9 mouse cellular contexts compared by ENCODE assay signal in the genomic region with DNA sequence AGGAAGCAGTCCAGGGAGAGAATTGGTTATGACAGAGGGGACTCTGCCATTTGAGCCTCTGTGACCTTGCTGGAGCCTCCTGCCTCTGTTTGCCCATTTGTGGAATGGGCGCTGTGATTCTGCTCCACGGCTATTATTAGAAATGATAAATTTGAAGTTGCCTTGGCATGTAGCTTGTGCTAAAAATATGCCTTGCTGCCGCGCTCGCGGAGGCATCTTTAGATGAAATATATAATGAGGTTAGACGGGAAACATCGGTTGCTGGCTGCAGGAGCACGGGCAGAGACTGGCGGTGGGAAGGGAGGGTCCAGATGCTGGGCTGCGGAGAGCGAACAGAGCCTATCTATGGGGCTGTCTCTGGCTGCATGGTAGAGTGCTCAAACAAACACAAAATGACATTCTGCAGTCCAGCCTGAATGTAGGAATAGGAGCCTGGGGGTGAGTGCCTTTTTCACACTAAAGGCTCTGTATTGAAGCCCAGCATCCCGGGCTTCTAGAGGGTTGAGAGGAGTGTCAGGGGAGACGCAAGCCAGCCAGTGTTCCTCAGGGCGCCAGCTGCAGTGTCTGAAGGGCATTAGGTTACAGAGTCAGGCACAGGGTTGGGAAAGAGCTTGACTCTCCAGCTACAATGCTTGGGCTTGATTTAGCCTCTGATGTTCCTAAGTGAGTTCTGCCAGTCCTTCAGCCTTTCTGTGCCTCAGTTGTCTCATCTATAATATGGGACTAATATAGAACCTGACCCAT.
DNase-seq lines count a peak whose midpoint lies in the region; ATAC-seq and TF ChIP-seq lines count a peak whose summit lies in the region.
"Had no signal": no experiment of that assay in that cellular context is flagged by ENCODE, and none has a peak within 500 bp of the region (broad histone marks: within the 10 kb centered on the region; RNA-seq: fewer than 3 reads in every experiment).

No protein-coding gene starts in this region.

- peak; percentile 48 for ATAC-seq in forebrain, embryonic 16.5 days
- ATAC-seq in forebrain, embryonic 14.5 days: no peak
- ATAC-seq in lung, embryonic 14.5 days (ENCODE audit: insufficient read depth): peak; percentile 64
- ATAC-seq in heart, embryonic 15.5 days (replicated peaks; ENCODE audit: insufficient number of reproducible peaks, insufficient read depth, low FRiP score, low read depth): no peak

- H3K36me3 ChIP-seq in forebrain, embryonic 16.5 days (ENCODE audit: control insufficient read depth, insufficient read depth): no peaks in the 10 kb centered on the region
- H3K36me3 ChIP-seq in forebrain, embryonic 14.5 days (ENCODE audit: control insufficient read depth, insufficient read depth, low read length): no peaks in the 10 kb centered on the region
- H3K36me3 ChIP-seq in lung, embryonic 14.5 days (ENCODE audit: insufficient read depth): no peaks in the 10 kb centered on the region
- H3K36me3 ChIP-seq in heart, embryonic 15.5 days: no peaks in the 10 kb centered on the region
- H3K36me3 ChIP-seq in myocyte (ENCODE audit: control insufficient read depth, insufficient read depth): no peaks in the 10 kb centered on the region
- H3K36me3 ChIP-seq: limb, embryonic 15.5 days had no signal

- no peaks in the 10 kb centered on the region for H3K27me3 ChIP-seq in forebrain, embryonic 16.5 days (replicated peaks; ENCODE audit: control insufficient read depth, insufficient read depth, low read length)
- H3K27me3 ChIP-seq in forebrain, embryonic 14.5 days (replicated peaks; ENCODE audit: control insufficient read depth, insufficient read depth, low read length): no peaks in the 10 kb centered on the region
- H3K27me3 ChIP-seq in lung, embryonic 14.5 days (ENCODE audit: insufficient read depth, low read length): no peaks in the 10 kb centered on the region
- H3K27me3 ChIP-seq in heart, embryonic 15.5 days: no peaks in the 10 kb centered on the region
- H3K27me3 ChIP-seq in myocyte (ENCODE audit: control insufficient read depth, insufficient read depth, insufficient read length): no peaks in the 10 kb centered on the region
- H3K27me3 ChIP-seq: limb, embryonic 15.5 days had no signal

- peak overlapping the region; percentile 42; the same call in 1 of the 2 replicates for H3K27ac ChIP-seq in forebrain, embryonic 16.5 days (ENCODE audit: low read length)
- no peak overlapping the region for H3K27ac ChIP-seq in forebrain, embryonic 14.5 days (ENCODE audit: low read depth, low read length)
- H3K27ac ChIP-seq in lung, embryonic 14.5 days (ENCODE audit: low read depth): no peak overlapping the region
- peak overlapping the region; percentile 73 for H3K27ac ChIP-seq in heart, embryonic 15.5 days
- H3K27ac ChIP-seq: limb, embryonic 15.5 days had no signal

- H3ac ChIP-seq in myocyte (ENCODE audit: control insufficient read depth, insufficient read length): no peak overlapping the region

- TF ChIP-seq POLR2A in myocyte (IDR thresholded peaks at IDR 0.05; ENCODE audit: insufficient read length, low read depth): no peak

- H3K4me1 ChIP-seq in forebrain, embryonic 16.5 days (replicated peaks; ENCODE audit: control insufficient read depth, insufficient read depth, low read length): peaks cover 20% of the 10 kb centered on the region
- H3K4me1 ChIP-seq in forebrain, embryonic 14.5 days (ENCODE audit: control insufficient read depth, insufficient read depth, low read length): peaks cover 17% of the 10 kb centered on the region
- H3K4me1 ChIP-seq in lung, embryonic 14.5 days (ENCODE audit: insufficient read depth): peaks cover 23% of the 10 kb centered on the region
- H3K4me1 ChIP-seq in heart, embryonic 15.5 days (replicated peaks): peaks cover 40% of the 10 kb centered on the region

- H3K4me2 ChIP-seq in forebrain, embryonic 16.5 days (ENCODE audit: low read length): no peak overlapping the region
- H3K4me2 ChIP-seq in forebrain, embryonic 14.5 days (ENCODE audit: low read length): no peak overlapping the region
- H3K4me2 ChIP-seq in lung, embryonic 14.5 days: no peak overlapping the region
- H3K4me2 ChIP-seq in heart, embryonic 15.5 days: peak overlapping the region; percentile 53
- peak overlapping the region; percentile 3 for H3K4me2 ChIP-seq in myocyte (ENCODE audit: low read depth)
- H3K4me2 ChIP-seq: limb, embryonic 15.5 days had no signal

- WGBS in forebrain, embryonic 16.5 days: 60% methylated on average over 15 of the region's 15 CpGs
- 82% methylated on average over 15 of the region's 15 CpGs for WGBS in forebrain, embryonic 14.5 days
- 36% methylated on average over 15 of the region's 15 CpGs for WGBS in lung, embryonic 14.5 days
- 32% methylated on average over 15 of the region's 15 CpGs for WGBS in heart, embryonic 15.5 days

- no peaks in the 10 kb centered on the region for H3K9me3 ChIP-seq in forebrain, embryonic 16.5 days (ENCODE audit: control insufficient read depth, low read length)
- H3K9me3 ChIP-seq in forebrain, embryonic 14.5 days (replicated peaks; ENCODE audit: control insufficient read depth, low read length): no peaks in the 10 kb centered on the region
- H3K9me3 ChIP-seq in lung, embryonic 14.5 days (ENCODE audit: low read depth, low read length): no peaks in the 10 kb centered on the region
- no peaks in the 10 kb centered on the region for H3K9me3 ChIP-seq in heart, embryonic 15.5 days (replicated peaks)
- H3K9me3 ChIP-seq: limb, embryonic 15.5 days had no signal

- no peak overlapping the region for H3K4me3 ChIP-seq in forebrain, embryonic 16.5 days (replicated peaks; ENCODE audit: low read length)
- H3K4me3 ChIP-seq in forebrain, embryonic 14.5 days (ENCODE audit: low read depth, low read length): no peak overlapping the region
- no peak overlapping the region for H3K4me3 ChIP-seq in lung, embryonic 14.5 days (ENCODE audit: low read depth, low read length)
- H3K4me3 ChIP-seq in heart, embryonic 15.5 days: peak overlapping the region; percentile 15; the same call in 1 of the 2 replicates
- no peak overlapping the region for H3K4me3 ChIP-seq in myocyte
- H3K4me3 ChIP-seq: limb, embryonic 15.5 days had no signal

- TF ChIP-seq CTCF in lung, embryonic 14.5 days (IDR thresholded peaks at IDR 0.05; ENCODE audit: low read depth): no peak

- no peaks in the 10 kb centered on the region for H3K79me2 ChIP-seq in myocyte (ENCODE audit: control insufficient read depth, insufficient read depth)

- no peak for DNase-seq in forebrain, embryonic 14.5 days (ENCODE audit: low spot score)
- DNase-seq in lung, embryonic 14.5 days: peak; percentile 69
- DNase-seq in lung, adult 18-20 months: no peak
- no peak for DNase-seq in thymus, postnatal 14 days
- no peak for DNase-seq in cerebellum, adult 11 months

- no peak overlapping the region for H3K9ac ChIP-seq in forebrain, embryonic 16.5 days (replicated peaks; ENCODE audit: low read depth, low read length)
- no peak overlapping the region for H3K9ac ChIP-seq in forebrain, embryonic 14.5 days (ENCODE audit: low read length)
- H3K9ac ChIP-seq in lung, embryonic 14.5 days: no peak overlapping the region
- no peak overlapping the region for H3K9ac ChIP-seq in heart, embryonic 15.5 days
- H3K9ac ChIP-seq: limb, embryonic 15.5 days had no signal

TF ChIP-seq in myocyte, 11 proteins besides CTCF, POLR2A, EP300 and RAD21:
- TF ChIP-seq REST (IDR thresholded peaks at IDR 0.05; ENCODE audit: insufficient read depth, insufficient read length): no peak
- TF ChIP-seq MYOG (IDR thresholded peaks at IDR 0.05; ENCODE audit: control insufficient read depth in 1 of 3, insufficient read depth in 1 of 3, insufficient read length in 2 of 3, low read depth in 2 of 3): peak in 2 of 3 experiments; percentile 9 to 19
- TF ChIP-seq MYOD1 (IDR thresholded peaks at IDR 0.05; ENCODE audit: control insufficient read depth in 1 of 3, insufficient read length in 2 of 3, low read depth in 2 of 3): peak in 2 of 3 experiments; percentile 34 to 62

Comparison
In these comparisons a context has a peak if more than half of its experiments do, and no peak if none do; other contexts are left out.
1. ATAC-seq: peak in forebrain, embryonic 16.5 days (single experiment) and lung, embryonic 14.5 days (single experiment); none in forebrain, embryonic 14.5 days (single experiment) and heart, embryonic 15.5 days (single experiment).
2. H3K27ac ChIP-seq: peak in forebrain, embryonic 16.5 days (single experiment) and heart, embryonic 15.5 days (single experiment); none in forebrain, embryonic 14.5 days (single experiment) and lung, embryonic 14.5 days (single experiment).
3. H3K4me2 ChIP-seq: peak in heart, embryonic 15.5 days (single experiment) and myocyte (single experiment); none in forebrain, embryonic 16.5 days (single experiment), forebrain, embryonic 14.5 days (single experiment) and lung, embryonic 14.5 days (single experiment).